Mouse (Mus musculus): ENCODE data around the gene Scrn1.

- TF ChIP-seq POLR2A (IDR thresholded peaks at IDR 0.05; ENCODE audit: control insufficient read depth, low read depth, low read length), result no peak
- TF ChIP-seq CTCF (IDR thresholded peaks at IDR 0.05; ENCODE audit: control insufficient read depth, insufficient read depth, insufficient replicate concordance, low read depth, low read length), result no peak
These were observed 26.7 kb upstream of the Scrn1 start for GRCm38 (mm10) chr6:54592938-54593535.

All from testis, adult 2 months (tissue).